In genomic region chr9:51660908-51661874, GRCm38 (mm10) we compare ENCODE assay signal across 10 mouse cellular contexts.
A peak's percentile ranks its signal among the peaks of the same experiment; 100 is the strongest.
DNase-seq lines count a peak whose midpoint lies in the region; ATAC-seq and TF ChIP-seq lines count a peak whose summit lies in the region.
"Had no signal": no experiment of that assay in that cellular context is flagged by ENCODE, and none has a peak within 500 bp of the region (broad histone marks: within the 10 kb centered on the region; RNA-seq: fewer than 3 reads in every experiment).

No protein-coding gene starts in this region.

- no peak for ATAC-seq in midbrain, postnatal 0 days (ENCODE audit: low FRiP score)
- ATAC-seq in midbrain, embryonic 14.5 days (ENCODE audit: low FRiP score, low TSS enrichment): no peak
- ATAC-seq in neural tube, embryonic 11.5 days (ENCODE audit: insufficient read depth, low FRiP score, low TSS enrichment): no peak
- ATAC-seq: forebrain, embryonic 14.5 days had no signal

- TF ChIP-seq CTCF in midbrain, postnatal 0 days (IDR thresholded peaks at IDR 0.05): no peak

- no peaks in the 10 kb centered on the region for H3K4me1 ChIP-seq in heart, embryonic 10.5 days
- no peaks in the 10 kb centered on the region for H3K4me1 ChIP-seq in midbrain, postnatal 0 days (ENCODE audit: insufficient read depth, low read length)
- H3K4me1 ChIP-seq in midbrain, embryonic 14.5 days (ENCODE audit: control insufficient read depth, insufficient read depth, low read length): no peaks in the 10 kb centered on the region
- no peaks in the 10 kb centered on the region for H3K4me1 ChIP-seq in neural tube, embryonic 11.5 days (ENCODE audit: control insufficient read depth, insufficient read depth, low read length)

- no peak overlapping the region for H3K4me3 ChIP-seq in heart, embryonic 10.5 days
- H3K4me3 ChIP-seq in midbrain, postnatal 0 days (ENCODE audit: low read depth, low read length): no peak overlapping the region
- no peak overlapping the region for H3K4me3 ChIP-seq in midbrain, embryonic 14.5 days (replicated peaks; ENCODE audit: low read depth, low read length)
- no peak overlapping the region for H3K4me3 ChIP-seq in neural tube, embryonic 11.5 days (ENCODE audit: low read depth, low read length)
- H3K4me3 ChIP-seq: limb, embryonic 15.5 days had no signal

- no peak overlapping the region for H3K9ac ChIP-seq in midbrain, postnatal 0 days (replicated peaks; ENCODE audit: low read length, poor library complexity, severe bottlenecking)
- H3K9ac ChIP-seq in midbrain, embryonic 14.5 days (replicated peaks; ENCODE audit: low read length): no peak overlapping the region
- H3K9ac ChIP-seq in neural tube, embryonic 11.5 days (ENCODE audit: low read length): no peak overlapping the region
- H3K9ac ChIP-seq: limb, embryonic 15.5 days had no signal

- no peaks in the 10 kb centered on the region for H3K27me3 ChIP-seq in heart, embryonic 10.5 days (ENCODE audit: insufficient read depth, poor library complexity, severe bottlenecking)
- no peaks in the 10 kb centered on the region for H3K27me3 ChIP-seq in midbrain, postnatal 0 days (ENCODE audit: insufficient read depth, low read length)
- no peaks in the 10 kb centered on the region for H3K27me3 ChIP-seq in midbrain, embryonic 14.5 days (ENCODE audit: control insufficient read depth, insufficient read depth, low read length)
- no peaks in the 10 kb centered on the region for H3K27me3 ChIP-seq in neural tube, embryonic 11.5 days (ENCODE audit: control insufficient read depth, insufficient read depth, low read length)
- H3K27me3 ChIP-seq: limb, embryonic 15.5 days had no signal

- no peak overlapping the region for H3K4me2 ChIP-seq in midbrain, postnatal 0 days (ENCODE audit: low read depth, low read length, poor library complexity, severe bottlenecking)
- no peak overlapping the region for H3K4me2 ChIP-seq in midbrain, embryonic 14.5 days (ENCODE audit: low read length)
- no peak overlapping the region for H3K4me2 ChIP-seq in neural tube, embryonic 11.5 days (ENCODE audit: low read depth)
- H3K4me2 ChIP-seq: limb, embryonic 15.5 days had no signal

- no peaks in the 10 kb centered on the region for H3K9me3 ChIP-seq in heart, embryonic 10.5 days
- H3K9me3 ChIP-seq in midbrain, postnatal 0 days (ENCODE audit: low read length): no peaks in the 10 kb centered on the region
- H3K9me3 ChIP-seq in midbrain, embryonic 14.5 days (ENCODE audit: control insufficient read depth, low read length): peaks cover 3% of the 10 kb centered on the region; the same call in 1 of the 2 replicates
- H3K9me3 ChIP-seq in neural tube, embryonic 11.5 days (ENCODE audit: control insufficient read depth, low read length): no peaks in the 10 kb centered on the region
- H3K9me3 ChIP-seq: limb, embryonic 15.5 days had no signal

- H3K36me3 ChIP-seq in heart, embryonic 10.5 days: no peaks in the 10 kb centered on the region
- H3K36me3 ChIP-seq in midbrain, postnatal 0 days (ENCODE audit: insufficient read depth, low read length): no peaks in the 10 kb centered on the region
- no peaks in the 10 kb centered on the region for H3K36me3 ChIP-seq in midbrain, embryonic 14.5 days (ENCODE audit: control insufficient read depth, insufficient read depth, low read length)
- H3K36me3 ChIP-seq in neural tube, embryonic 11.5 days (ENCODE audit: control insufficient read depth, insufficient read depth, low read length): no peaks in the 10 kb centered on the region
- H3K36me3 ChIP-seq: limb, embryonic 15.5 days had no signal

- 83% methylated on average over 7 of the region's 7 CpGs for WGBS in heart, embryonic 10.5 days
- 79% methylated on average over 7 of the region's 7 CpGs for WGBS in midbrain, postnatal 0 days
- 87% methylated on average over 7 of the region's 7 CpGs for WGBS in midbrain, embryonic 14.5 days
- 56% methylated on average over 7 of the region's 7 CpGs for WGBS in neural tube, embryonic 11.5 days

- no peak overlapping the region for H3K27ac ChIP-seq in heart, embryonic 10.5 days
- H3K27ac ChIP-seq in midbrain, postnatal 0 days (ENCODE audit: low read depth, low read length): no peak overlapping the region
- H3K27ac ChIP-seq in midbrain, embryonic 14.5 days (replicated peaks; ENCODE audit: low read depth, low read length): no peak overlapping the region
- H3K27ac ChIP-seq in neural tube, embryonic 11.5 days (ENCODE audit: low read depth, low read length): no peak overlapping the region
- H3K27ac ChIP-seq: limb, embryonic 15.5 days had no signal

- peak; percentile 49 to 78 for DNase-seq in heart, adult 18-20 months
- DNase-seq in heart, embryonic 10.5 days (ENCODE audit: low spot score): no peak
- peak; percentile 31 for DNase-seq in midbrain, postnatal 0 days (ENCODE audit: low spot score)
- no peak for DNase-seq in midbrain, embryonic 14.5 days
- DNase-seq in gastrocnemius, postnatal 25 days: peak; percentile 64
- peak; percentile 26 for DNase-seq in neural tube, embryonic 11.5 days (ENCODE audit: low spot score)
- DNase-seq in natural killer cell, adult 2 months (ENCODE audit: low spot score in 2 of 2): no peak
- no peak for DNase-seq in thymus, adult 18-20 months

Comparison
In these comparisons a context has a peak if more than half of its experiments do, and no peak if none do; other contexts are left out.
1. DNase-seq: peak in heart, adult 18-20 months (2 of 2), midbrain, postnatal 0 days (single experiment), gastrocnemius, postnatal 25 days (single experiment) and neural tube, embryonic 11.5 days (single experiment); none in heart, embryonic 10.5 days (single experiment), midbrain, embryonic 14.5 days (single experiment), natural killer cell, adult 2 months (0 of 2) and thymus, adult 18-20 months (0 of 2).